Mouse (Mus musculus) forebrain, embryonic 14.5 days (tissue): ENCODE measurements at regions not wholly inside any gene's neighbourhood (a gene's known extent, or its start where the extent isn't known, plus 50 kb on each side); places are given as distances from the start of the nearest gene placed in this dataset.

Source experiments
- ATAC-seq: fragments of 200-750 bp; cut with Nextera tagmentation; 2 replicates; pipeline ENCODE4 v1.8.0; 2017; ENCODE audit warnings: mild to moderate bottlenecking, moderate library complexity
- DNase-seq: peaks from one replicate; pipeline ENCODE4 v3.0.0-alpha.2; 2015; ENCODE audit warnings: low spot score
- H3K27ac ChIP-seq: fragments of 300-500 bp; sonication (generic); 2 replicates; pipeline ENCODE4 v1.5.1; 2014; ENCODE audit warnings: low read depth, mild to moderate bottlenecking, control low read depth, low read length, moderate library complexity
- H3K27me3 ChIP-seq: fragments of 300-500 bp; sonication (generic); replicated peaks from 2 replicates; pipeline ENCODE4 v1.6.1; 2014; ENCODE audit warnings: low read length, control low read depth, mixed read lengths; ENCODE audit not compliant: control insufficient read depth, insufficient read depth
- H3K36me3 ChIP-seq: fragments of 300-500 bp; sonication (generic); 2 replicates; pipeline ENCODE4 v1.6.1; 2014; ENCODE audit warnings: low read length, control low read depth; ENCODE audit not compliant: control insufficient read depth, insufficient read depth
- H3K4me1 ChIP-seq: fragments of 300-500 bp; sonication (generic); 2 replicates; pipeline ENCODE4 v1.6.1; 2014; ENCODE audit warnings: antibody characterized with exemption, low read length, control low read depth; ENCODE audit not compliant: control insufficient read depth, insufficient read depth
- H3K4me2 ChIP-seq: fragments of 300-500 bp; sonication (generic); 2 replicates; pipeline ENCODE4 v1.6.1; 2014; ENCODE audit warnings: mild to moderate bottlenecking, control low read depth, low read length
- H3K4me3 ChIP-seq: fragments of 300-500 bp; sonication (generic); 2 replicates; pipeline ENCODE4 v1.5.1; 2014; ENCODE audit warnings: low read depth, low read length, control low read depth
- H3K9ac ChIP-seq: fragments of 300-500 bp; sonication (generic); 2 replicates; pipeline ENCODE4 v1.6.1; 2014; ENCODE audit warnings: mild to moderate bottlenecking, low read length, control low read depth, moderate library complexity
- H3K9me3 ChIP-seq: fragments of 300-500 bp; sonication (generic); replicated peaks from 2 replicates; pipeline ENCODE4 v1.6.1; 2016; ENCODE audit warnings: low read length, control low read depth, mixed read lengths; ENCODE audit not compliant: control insufficient read depth
- WGBS: fragments of 180-500 bp; shearing (Covaris S2); extraction: QIAGEN DNeasy Blood & Tissue Kit; methylation state at CpG from one replicate; pipeline ENCODE4 v1.1.7; 2014; 5-methylcytosine and 5-hydroxymethylcytosine counted together

DNA sequence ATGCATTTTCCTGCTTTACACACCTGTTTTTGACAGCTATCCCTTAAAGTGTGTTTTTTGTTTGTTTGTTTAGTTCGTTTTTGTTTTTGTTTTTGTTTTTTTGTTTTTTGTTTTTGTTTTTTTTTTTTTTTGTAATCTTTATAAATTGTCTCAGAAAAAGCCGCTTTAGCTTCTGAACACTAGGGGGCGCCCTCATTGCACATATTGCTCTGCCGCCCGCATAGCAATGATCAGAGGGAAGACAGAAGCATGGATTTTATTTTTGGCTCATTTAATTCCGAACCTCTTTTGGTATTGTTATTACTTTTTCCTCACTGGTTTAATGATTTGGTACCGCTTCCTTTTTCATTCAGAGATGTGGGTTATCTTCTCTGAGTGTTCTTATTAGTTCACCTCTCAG lies 569.9 kb upstream of the Gm10800 start:
- no peak for ATAC-seq
- WGBS = 3% methylated on average over 7 of the region's 7 CpGs
- H3K27me3 ChIP-seq = no peaks in the 10 kb centered on the region
- H3K36me3 ChIP-seq = no peaks in the 10 kb centered on the region
- 0 out of 2 replicates have a peak overlapping the region, but pooled peaks have one; percentile 20 for H3K4me2 ChIP-seq
- no peak overlapping the region for H3K9ac ChIP-seq
- H3K4me3 ChIP-seq = no peak overlapping the region
- no peaks in the 10 kb centered on the region for H3K4me1 ChIP-seq
- peak; percentile 72 for DNase-seq
- no peak overlapping the region for H3K27ac ChIP-seq
- H3K9me3 ChIP-seq = no peaks in the 10 kb centered on the region
